Mouse (Mus musculus): Measurements from ENCODE around the gene Mboat7.

GRCm38 (mm10) chr7:3694076-3694948 lies 989 bp upstream of the Mboat7 start:
- TF ChIP-seq CEBPB (IDR thresholded peaks at IDR 0.05; ENCODE audit: insufficient read depth, poor library complexity, severe bottlenecking) (no peak), POLR2A (IDR thresholded peaks at IDR 0.05; ENCODE audit: insufficient read length, low read depth) (peak; percentile 47), MAX (IDR thresholded peaks at IDR 0.05; ENCODE audit: low read depth) (no peak), E2F4 (IDR thresholded peaks at IDR 0.05; ENCODE audit: insufficient read depth) (no peak), USF1 (IDR thresholded peaks at IDR 0.05; ENCODE audit: low read depth) (no peak), TCF12 (IDR thresholded peaks at IDR 0.05; ENCODE audit: insufficient read depth, poor library complexity, severe bottlenecking) (no peak), MYOG (IDR thresholded peaks at IDR 0.05; ENCODE audit: control insufficient read depth in 1 of 3, insufficient read depth in 1 of 3, insufficient read length in 2 of 3, low read depth in 2 of 3) (no peak), TCF3 (IDR thresholded peaks at IDR 0.05; ENCODE audit: insufficient read length, low read depth) (no peak), POLR2AphosphoS2 (IDR thresholded peaks at IDR 0.05; ENCODE audit: insufficient read length, low read depth) (no peak), REST (IDR thresholded peaks at IDR 0.05; ENCODE audit: insufficient read depth, insufficient read length) (no peak), MYOD1 (IDR thresholded peaks at IDR 0.05; ENCODE audit: control insufficient read depth in 1 of 3, insufficient read length in 2 of 3, low read depth in 2 of 3) (no peak), SRF (IDR thresholded peaks at IDR 0.05; ENCODE audit: control insufficient read depth, insufficient read length, low read depth) (no peak)
